Mouse (Mus musculus): ENCODE measurements at regions not wholly inside any gene's neighbourhood (a gene's known extent, or its start where the extent isn't known, plus 50 kb on each side); places are given as distances from the start of the nearest gene placed in this dataset.

GRCm38 (mm10) chr14:103906417-103907070 lies 62.3 kb upstream of the Ednrb start:
- TF ChIP-seq POLR2A (IDR thresholded peaks at IDR 0.05; ENCODE audit: borderline replicate concordance, control insufficient read depth, low read depth, low read length) (no peak), CTCF (IDR thresholded peaks at IDR 0.05; ENCODE audit: control insufficient read depth, insufficient read depth, low read length) (no peak)

All from bone marrow, adult 2 months (tissue).